18 mouse cellular contexts compared by ENCODE assay signal in genomic region chr5:33480582-33481317, GRCm38 (mm10). TPM values are rescaled to one million over a fixed set of nuclear protein-coding genes. Genes with fewer than 3 reads are reported as not detected.
A peak's percentile ranks its signal among the peaks of the same experiment; 100 is the strongest.
DNase-seq lines count a peak whose midpoint lies in the region; ATAC-seq and TF ChIP-seq lines count a peak whose summit lies in the region.
"Had no signal": no experiment of that assay in that cellular context is flagged by ENCODE, and none has a peak within 500 bp of the region (broad histone marks: within the 10 kb centered on the region; RNA-seq: fewer than 3 reads in every experiment).

No protein-coding gene starts in this region.

- no peak overlapping the region for H3K27ac ChIP-seq in kidney, embryonic 16.5 days (ENCODE audit: low read length)
- H3K27ac ChIP-seq in kidney, adult 2 months (ENCODE audit: insufficient read depth, low read depth, low read length), result no peak overlapping the region
- H3K27ac ChIP-seq in forebrain, embryonic 16.5 days (ENCODE audit: low read length), result no peak overlapping the region
- no peak overlapping the region; the same call in 1 of the 2 replicates for H3K27ac ChIP-seq in hindbrain, embryonic 16.5 days (ENCODE audit: low read depth, low read length)
- no peak overlapping the region for H3K27ac ChIP-seq in midbrain, postnatal 0 days (ENCODE audit: low read depth, low read length)
- H3K27ac ChIP-seq in embryonic facial prominence, embryonic 10.5 days (replicated peaks), result no peak overlapping the region
- H3K27ac ChIP-seq: heart, adult 2 months; liver, embryonic 14.5 days had no signal

- peaks cover 21% of the 10 kb centered on the region; the same call in 1 of the 2 replicates for H3K27me3 ChIP-seq in kidney, embryonic 16.5 days (ENCODE audit: insufficient read depth, low read length)
- H3K27me3 ChIP-seq in kidney, adult 2 months (replicated peaks; ENCODE audit: control insufficient read depth, insufficient read depth, low read length), result no peaks in the 10 kb centered on the region
- H3K27me3 ChIP-seq in forebrain, embryonic 16.5 days (replicated peaks; ENCODE audit: control insufficient read depth, insufficient read depth, low read length), result no peaks in the 10 kb centered on the region
- no peaks in the 10 kb centered on the region; the same call in none of the 2 replicates for H3K27me3 ChIP-seq in hindbrain, embryonic 16.5 days (replicated peaks; ENCODE audit: control insufficient read depth, insufficient read depth, low read length)
- H3K27me3 ChIP-seq in midbrain, postnatal 0 days (ENCODE audit: insufficient read depth, low read length), result no peaks in the 10 kb centered on the region
- peaks cover 46% of the 10 kb centered on the region for H3K27me3 ChIP-seq in embryonic facial prominence, embryonic 10.5 days (replicated peaks; ENCODE audit: low read depth, poor library complexity, severe bottlenecking)

- ATAC-seq in kidney, embryonic 16.5 days (ENCODE audit: low FRiP score, low TSS enrichment), result peak; percentile 60; the same call in 1 of the 2 replicates
- ATAC-seq in forebrain, embryonic 16.5 days, result peak; percentile 45; the same call in 1 of the 2 replicates
- ATAC-seq in hindbrain, embryonic 16.5 days, result peak; percentile 74
- ATAC-seq in midbrain, postnatal 0 days (ENCODE audit: low FRiP score), result no peak

- H3K36me3 ChIP-seq in kidney, embryonic 16.5 days (ENCODE audit: insufficient read depth, low read length), result no peaks in the 10 kb centered on the region
- H3K36me3 ChIP-seq in kidney, adult 2 months (ENCODE audit: control insufficient read depth, insufficient read depth, low read length), result no peaks in the 10 kb centered on the region
- no peaks in the 10 kb centered on the region for H3K36me3 ChIP-seq in forebrain, embryonic 16.5 days (ENCODE audit: control insufficient read depth, insufficient read depth)
- no peaks in the 10 kb centered on the region for H3K36me3 ChIP-seq in hindbrain, embryonic 16.5 days (ENCODE audit: control insufficient read depth, insufficient read depth, low read length)
- no peaks in the 10 kb centered on the region for H3K36me3 ChIP-seq in midbrain, postnatal 0 days (ENCODE audit: insufficient read depth, low read length)
- H3K36me3 ChIP-seq in embryonic facial prominence, embryonic 10.5 days (replicated peaks), result no peaks in the 10 kb centered on the region
- H3K36me3 ChIP-seq: G1E had no signal

- DNase-seq in kidney, adult 2 months, result no peak
- DNase-seq in midbrain, postnatal 0 days (ENCODE audit: low spot score), result peak; percentile 36
- no peak for DNase-seq in spleen, postnatal 4 days (ENCODE audit: low spot score in 2 of 2)
- no peak for DNase-seq in embryonic facial prominence, embryonic 10.5 days (ENCODE audit: low spot score)
- no peak for DNase-seq in cerebellum, postnatal 14 days
- DNase-seq: adrenal gland, postnatal 25 days; heart, adult 2 months; heart, postnatal 14 days; kidney, adult 9 months; layer of hippocampus, adult 9-11 months; left cerebral cortex, postnatal 4 days; lung, postnatal 14 days had no signal

- H3K4me1 ChIP-seq in kidney, embryonic 16.5 days (ENCODE audit: insufficient read depth, low read length), result no peaks in the 10 kb centered on the region
- H3K4me1 ChIP-seq in kidney, adult 2 months (ENCODE audit: control insufficient read depth, insufficient read depth, low read length), result no peaks in the 10 kb centered on the region
- no peaks in the 10 kb centered on the region for H3K4me1 ChIP-seq in forebrain, embryonic 16.5 days (replicated peaks; ENCODE audit: control insufficient read depth, insufficient read depth, low read length)
- H3K4me1 ChIP-seq in hindbrain, embryonic 16.5 days (ENCODE audit: control insufficient read depth, insufficient read depth, low read depth, low read length), result no peaks in the 10 kb centered on the region; the same call in 1 of the 2 replicates
- no peaks in the 10 kb centered on the region for H3K4me1 ChIP-seq in midbrain, postnatal 0 days (ENCODE audit: insufficient read depth, low read length)
- H3K4me1 ChIP-seq in embryonic facial prominence, embryonic 10.5 days, result peaks cover 22% of the 10 kb centered on the region

- H3K4me3 ChIP-seq in kidney, embryonic 16.5 days (ENCODE audit: low read length), result no peak overlapping the region
- no peak overlapping the region for H3K4me3 ChIP-seq in kidney, adult 2 months (ENCODE audit: insufficient read depth, low read depth, low read length)
- no peak overlapping the region for H3K4me3 ChIP-seq in forebrain, embryonic 16.5 days (replicated peaks; ENCODE audit: low read length)
- no peak overlapping the region for H3K4me3 ChIP-seq in hindbrain, embryonic 16.5 days (ENCODE audit: low read length)
- no peak overlapping the region for H3K4me3 ChIP-seq in midbrain, postnatal 0 days (ENCODE audit: low read depth, low read length)
- no peak overlapping the region for H3K4me3 ChIP-seq in embryonic facial prominence, embryonic 10.5 days
- H3K4me3 ChIP-seq: heart, adult 2 months had no signal

- TF ChIP-seq CTCF in kidney, adult 2 months (conservative IDR thresholded peaks at IDR 0.05; ENCODE audit: insufficient read depth, insufficient read length, low read depth, low read length), result no peak
- TF ChIP-seq CTCF in midbrain, postnatal 0 days (IDR thresholded peaks at IDR 0.05), result no peak

- no peak overlapping the region for H3K4me2 ChIP-seq in kidney, embryonic 16.5 days (replicated peaks; ENCODE audit: low read depth, low read length)
- H3K4me2 ChIP-seq in forebrain, embryonic 16.5 days (ENCODE audit: low read length), result no peak overlapping the region
- no peak overlapping the region for H3K4me2 ChIP-seq in hindbrain, embryonic 16.5 days (ENCODE audit: low read length)
- H3K4me2 ChIP-seq in midbrain, postnatal 0 days (ENCODE audit: low read depth, low read length, poor library complexity, severe bottlenecking), result no peak overlapping the region

- no peaks in the 10 kb centered on the region for H3K9me3 ChIP-seq in kidney, embryonic 16.5 days (ENCODE audit: low read length)
- no peaks in the 10 kb centered on the region for H3K9me3 ChIP-seq in forebrain, embryonic 16.5 days (ENCODE audit: control insufficient read depth, low read length)
- no peaks in the 10 kb centered on the region for H3K9me3 ChIP-seq in hindbrain, embryonic 16.5 days (ENCODE audit: control insufficient read depth, low read length)
- H3K9me3 ChIP-seq in midbrain, postnatal 0 days (ENCODE audit: low read length), result no peaks in the 10 kb centered on the region
- no peaks in the 10 kb centered on the region for H3K9me3 ChIP-seq in embryonic facial prominence, embryonic 10.5 days
- H3K9me3 ChIP-seq: G1E had no signal

- no peak for TF ChIP-seq POLR2A in kidney, adult 2 months (IDR thresholded peaks at IDR 0.05; ENCODE audit: low read depth, low read length)

- no peak overlapping the region for H3K9ac ChIP-seq in kidney, embryonic 16.5 days (replicated peaks; ENCODE audit: low read length)
- no peak overlapping the region for H3K9ac ChIP-seq in forebrain, embryonic 16.5 days (replicated peaks; ENCODE audit: low read depth, low read length)
- H3K9ac ChIP-seq in hindbrain, embryonic 16.5 days (ENCODE audit: low read depth, low read length), result no peak overlapping the region
- H3K9ac ChIP-seq in midbrain, postnatal 0 days (replicated peaks; ENCODE audit: low read length, poor library complexity, severe bottlenecking), result no peak overlapping the region
- H3K9ac ChIP-seq: liver, embryonic 14.5 days had no signal

- WGBS in kidney, embryonic 16.5 days, result 39% methylated on average over 26 of the region's 26 CpGs
- 40% methylated on average over 26 of the region's 26 CpGs for WGBS in kidney, adult 2 months
- WGBS in forebrain, embryonic 16.5 days, result 40% methylated on average over 26 of the region's 26 CpGs
- 35% methylated on average over 26 of the region's 26 CpGs for WGBS in hindbrain, embryonic 16.5 days
- 56% methylated on average over 26 of the region's 26 CpGs for WGBS in midbrain, postnatal 0 days
- 68% methylated on average over 26 of the region's 26 CpGs for WGBS in embryonic facial prominence, embryonic 10.5 days

RNA-seq across cellular contexts. Expression of gene Nkx1-1, which starts 47.0 kb away (rescaled TPM):
- polyA plus RNA-seq in kidney, embryonic 16.5 days (2015; fragmentation: Nextera tagmentation; extraction: Ambion mirVana), result not detected in 2 replicates
- not detected in 2 replicates for polyA plus RNA-seq in kidney, adult 2 months (2012; rRNA removed)
- polyA plus RNA-seq in forebrain, embryonic 16.5 days (2015; fragmentation: Nextera tagmentation; extraction: Ambion mirVana), result not detected in 2 replicates
- polyA plus RNA-seq in hindbrain, embryonic 16.5 days (2015; fragmentation: Nextera tagmentation; extraction: Ambion mirVana), result 0.47 TPM in 1 of 2 replicates, not detected in the other
- 0.60 and 1.0 TPM in 2 replicates for total RNA-seq in midbrain, postnatal 0 days (2014; rRNA removed)
- 0.18 TPM in 1 of 2 replicates, not detected in the other for polyA plus RNA-seq in midbrain, postnatal 0 days (2015; fragmentation: Nextera tagmentation; extraction: Ambion mirVana)
- polyA plus RNA-seq in embryonic facial prominence, embryonic 10.5 days (2016; fragmentation: Nextera tagmentation; extraction: Ambion mirVana), result not detected in 2 replicates
- total RNA-seq: adrenal gland, postnatal 25 days; heart, adult 2 months; heart, postnatal 14 days; left cerebral cortex, postnatal 4 days had no signal
- polyA plus RNA-seq: C2C12; G1E; heart, adult 2 months; liver, embryonic 14.5 days had no signal
